Mouse (Mus musculus): Measurements from ENCODE around the gene Sco2.

GRCm38 (mm10) chr15:89372068-89372467, 1.6 kb downstream of the Sco2 start:
- TF ChIP-seq CTCF (IDR thresholded peaks at IDR 0.05 in 2 of 3, conservative IDR thresholded peaks at IDR 0.05 in 1 of 3; ENCODE audit: control insufficient read depth in 1 of 3, insufficient read depth in 1 of 3, low read depth in 2 of 3, low read length in 3 of 3, poor library complexity in 1 of 3, severe bottlenecking in 1 of 3), result no peak
- TF ChIP-seq UBTF (IDR thresholded peaks at IDR 0.05; ENCODE audit: borderline replicate concordance, insufficient read depth, low read depth, low read length), result no peak
- TF ChIP-seq USF1 (IDR thresholded peaks at IDR 0.05; ENCODE audit: low read depth, low read length), result no peak
- TF ChIP-seq POLR2A (IDR thresholded peaks at IDR 0.05; ENCODE audit: control insufficient read depth in 1 of 2, insufficient read depth in 1 of 2, low read depth in 1 of 2, low read length in 2 of 2, poor library complexity in 1 of 2), result no peak; a peak in 1 of 4 replicates
- TF ChIP-seq EP300 (IDR thresholded peaks at IDR 0.05; ENCODE audit: low read depth in 1 of 2, low read length in 2 of 2), result no peak
- no peak for TF ChIP-seq TCF12 (IDR thresholded peaks at IDR 0.05; ENCODE audit: low read depth, low read length)
- TF ChIP-seq E2F4 (IDR thresholded peaks at IDR 0.05; ENCODE audit: borderline replicate concordance, low read depth, low read length), result no peak
